10 mouse cellular contexts compared by ENCODE assay signal in genomic region chr12:110437367-110437703, GRCm38 (mm10). TPM values are rescaled to one million over a fixed set of nuclear protein-coding genes. Genes with fewer than 3 reads are reported as not detected.
DNase-seq lines count a peak whose midpoint lies in the region; ATAC-seq and TF ChIP-seq lines count a peak whose summit lies in the region.
"Had no signal": no experiment of that assay in that cellular context is flagged by ENCODE, and none has a peak within 500 bp of the region (broad histone marks: within the 10 kb centered on the region; RNA-seq: fewer than 3 reads in every experiment).

No protein-coding gene starts in this region.

- no peak for ATAC-seq in forebrain, postnatal 0 days
- no peak for ATAC-seq in forebrain, embryonic 11.5 days (replicated peaks; ENCODE audit: low FRiP score)
- ATAC-seq in lung, embryonic 14.5 days (ENCODE audit: insufficient read depth) = no peak
- no peak for ATAC-seq in erythroblast, adult 5-6 weeks (replicated peaks; ENCODE audit: low FRiP score, poor library complexity, severe bottlenecking)

- WGBS in forebrain, postnatal 0 days = 38% methylated on average over 7 of the region's 7 CpGs
- 70% methylated on average over 7 of the region's 7 CpGs for WGBS in forebrain, embryonic 11.5 days
- WGBS in lung, embryonic 14.5 days = 63% methylated on average over 7 of the region's 7 CpGs

- no peaks in the 10 kb centered on the region for H3K9me3 ChIP-seq in forebrain, postnatal 0 days (ENCODE audit: low read length)
- no peaks in the 10 kb centered on the region for H3K9me3 ChIP-seq in forebrain, embryonic 11.5 days (ENCODE audit: control insufficient read depth, low read length)
- no peaks in the 10 kb centered on the region for H3K9me3 ChIP-seq in lung, embryonic 14.5 days (ENCODE audit: low read depth, low read length)
- H3K9me3 ChIP-seq: heart, embryonic 10.5 days had no signal

- no peak overlapping the region for H3K9ac ChIP-seq in forebrain, postnatal 0 days
- no peak overlapping the region for H3K9ac ChIP-seq in forebrain, embryonic 11.5 days (ENCODE audit: low read length)
- no peak overlapping the region for H3K9ac ChIP-seq in lung, embryonic 14.5 days

- TF ChIP-seq CTCF in forebrain, postnatal 0 days (IDR thresholded peaks at IDR 0.05; ENCODE audit: low read depth) = peak; percentile 16; the same call in 1 of the 2 replicates
- peak; percentile 32 for TF ChIP-seq CTCF in lung, embryonic 14.5 days (IDR thresholded peaks at IDR 0.05; ENCODE audit: low read depth)
- TF ChIP-seq CTCF in embryonic fibroblast, embryonic 13.5 days (IDR thresholded peaks at IDR 0.05; ENCODE audit: borderline replicate concordance, insufficient read depth, low read length) = peak; percentile 45; the same call in 1 of the 2 replicates

- no peaks in the 10 kb centered on the region for H3K4me1 ChIP-seq in forebrain, postnatal 0 days (ENCODE audit: insufficient read depth)
- no peaks in the 10 kb centered on the region for H3K4me1 ChIP-seq in forebrain, embryonic 11.5 days (replicated peaks; ENCODE audit: control insufficient read depth, insufficient read depth, low read length)
- no peaks in the 10 kb centered on the region for H3K4me1 ChIP-seq in lung, embryonic 14.5 days (ENCODE audit: insufficient read depth)
- peaks cover 6% of the 10 kb centered on the region; the same call in 1 of the 2 replicates for H3K4me1 ChIP-seq in embryonic fibroblast, embryonic 13.5 days (ENCODE audit: control insufficient read depth, insufficient read depth, low read length)
- H3K4me1 ChIP-seq: heart, embryonic 10.5 days had no signal

- no peaks in the 10 kb centered on the region for H3K36me3 ChIP-seq in forebrain, postnatal 0 days (ENCODE audit: insufficient read depth)
- H3K36me3 ChIP-seq in forebrain, embryonic 11.5 days (ENCODE audit: control insufficient read depth, insufficient read depth, low read length) = no peaks in the 10 kb centered on the region
- no peaks in the 10 kb centered on the region for H3K36me3 ChIP-seq in lung, embryonic 14.5 days (ENCODE audit: insufficient read depth)
- H3K36me3 ChIP-seq: heart, embryonic 10.5 days had no signal

- no peak overlapping the region for H3K4me2 ChIP-seq in forebrain, postnatal 0 days (ENCODE audit: low read depth)
- H3K4me2 ChIP-seq in forebrain, embryonic 11.5 days (ENCODE audit: low read depth, low read length, severe bottlenecking) = no peak overlapping the region
- no peak overlapping the region for H3K4me2 ChIP-seq in lung, embryonic 14.5 days

- DNase-seq in forebrain, postnatal 0 days = no peak
- no peak for DNase-seq in forebrain, embryonic 11.5 days (ENCODE audit: low spot score)
- DNase-seq in lung, embryonic 14.5 days = no peak
- DNase-seq in lung, postnatal 10 days = no peak
- peak; percentile 33 for DNase-seq in retina, postnatal 7 days (ENCODE audit: low read depth, low spot score)
- DNase-seq in adrenal gland, adult 8-10 months = no peak

- TF ChIP-seq POLR2A in embryonic fibroblast, embryonic 13.5 days (IDR thresholded peaks at IDR 0.05; ENCODE audit: low read depth, low read length) = no peak

- H3K4me3 ChIP-seq in forebrain, postnatal 0 days (ENCODE audit: low read depth, low read length) = no peak overlapping the region
- no peak overlapping the region for H3K4me3 ChIP-seq in forebrain, embryonic 11.5 days (ENCODE audit: low read depth, low read length)
- H3K4me3 ChIP-seq in lung, embryonic 14.5 days (ENCODE audit: low read depth, low read length) = no peak overlapping the region
- H3K4me3 ChIP-seq in embryonic fibroblast, embryonic 13.5 days (ENCODE audit: insufficient read depth, low read length) = no peak overlapping the region
- H3K4me3 ChIP-seq: erythroblast, embryonic 14.5 days; heart, embryonic 10.5 days had no signal

- no peak overlapping the region for H3K27ac ChIP-seq in forebrain, postnatal 0 days (ENCODE audit: low read depth, low read length)
- H3K27ac ChIP-seq in forebrain, embryonic 11.5 days (ENCODE audit: low read depth, low read length) = no peak overlapping the region
- no peak overlapping the region for H3K27ac ChIP-seq in lung, embryonic 14.5 days (ENCODE audit: low read depth)
- no peak overlapping the region for H3K27ac ChIP-seq in embryonic fibroblast, embryonic 13.5 days (ENCODE audit: insufficient read depth, low read length)
- H3K27ac ChIP-seq: heart, embryonic 10.5 days had no signal

- no peaks in the 10 kb centered on the region for H3K27me3 ChIP-seq in forebrain, postnatal 0 days (ENCODE audit: insufficient read depth, low read length)
- H3K27me3 ChIP-seq in forebrain, embryonic 11.5 days (ENCODE audit: control insufficient read depth, insufficient read depth, low read length) = no peaks in the 10 kb centered on the region
- no peaks in the 10 kb centered on the region for H3K27me3 ChIP-seq in lung, embryonic 14.5 days (ENCODE audit: insufficient read depth, low read length)

RNA-seq across cellular contexts. Expression of gene Ppp2r5c, which starts 9.6 kb away (rescaled TPM):
- total RNA-seq in forebrain, postnatal 0 days (2014; rRNA removed) = 171 and 191 TPM in 2 replicates
- polyA plus RNA-seq in forebrain, postnatal 0 days (2015; fragmentation: Nextera tagmentation; extraction: Ambion mirVana) = 147 and 169 TPM in 2 replicates
- polyA plus RNA-seq in forebrain, embryonic 11.5 days (2014; fragmentation: Nextera tagmentation; extraction: Ambion mirVana) = 163 TPM in 2 replicates
- polyA plus RNA-seq in lung, embryonic 14.5 days (2014; fragmentation: Nextera tagmentation; extraction: Ambion mirVana) = 180 and 188 TPM in 2 replicates
- polyA plus RNA-seq in embryonic fibroblast, embryonic 13.5 days (2011; ENCODE audit: insufficient read length, low read depth, missing spikeins) = 165 and 171 TPM in 2 replicates
- total RNA-seq in erythroblast, adult 5-6 weeks (2015; ENCODE audit: low replicate concordance) = 41.1 and 42.6 TPM in 2 replicates
- 60.8 and 61.2 TPM in 2 replicates for total RNA-seq in erythroblast, adult 5-6 weeks (2017; ENCODE audit: low replicate concordance)
- total RNA-seq in adrenal gland, adult 8-10 months (2022) = 100 to 1,000 TPM; 106 to 141 (median 127) TPM
